ENCODE assay signal across 14 mouse cellular contexts in genomic region chr11:96746648-96747047, GRCm38 (mm10).
"Had no signal": no experiment of that assay in that cellular context is flagged by ENCODE, and none has a peak within 500 bp of the region (broad histone marks: within the 10 kb centered on the region; RNA-seq: fewer than 3 reads in every experiment).

No protein-coding gene starts in this region.

- H3K9ac ChIP-seq: liver, embryonic 15.5 days; midbrain, embryonic 12.5 days; neural tube, embryonic 12.5 days had no signal

- H3K9me3 ChIP-seq: limb, embryonic 10.5 days; liver, embryonic 15.5 days; megakaryocyte, embryonic 14.5 days; midbrain, embryonic 12.5 days; neural tube, embryonic 12.5 days had no signal

- DNase-seq: kidney, postnatal 10 days; kidney, postnatal 4 days; lung, adult 2 months; lung, postnatal 36 days; thymus, postnatal 4 days had no signal

- H3K27ac ChIP-seq: left cerebral cortex, adult 2 months; limb, embryonic 10.5 days; liver, embryonic 15.5 days; midbrain, embryonic 12.5 days; neural tube, embryonic 12.5 days; stomach, postnatal 0 days had no signal

- H3K4me2 ChIP-seq: liver, embryonic 11.5 days; liver, embryonic 15.5 days; midbrain, embryonic 12.5 days had no signal

- ATAC-seq: lung, postnatal 0 days had no signal

- H3K4me1 ChIP-seq: liver, embryonic 15.5 days had no signal

- H3K27me3 ChIP-seq: midbrain, embryonic 12.5 days; neural tube, embryonic 12.5 days had no signal

- H3K4me3 ChIP-seq: left cerebral cortex, adult 2 months; limb, embryonic 10.5 days; liver, embryonic 15.5 days; megakaryocyte, embryonic 14.5 days; midbrain, embryonic 12.5 days; neural tube, embryonic 12.5 days had no signal

- H3K36me3 ChIP-seq: limb, embryonic 10.5 days; liver, embryonic 15.5 days; midbrain, embryonic 12.5 days; neural tube, embryonic 12.5 days had no signal
